Mouse (Mus musculus) spleen, adult 12 weeks (tissue): Measurements from ENCODE around the gene Kndc1.

ENCODE experiments used
- DNase-seq: peaks from one replicate; pipeline ENCODE4 v3.0.0; 2022; ENCODE audit warnings: low spot score

Kndc1 gene

DNA sequence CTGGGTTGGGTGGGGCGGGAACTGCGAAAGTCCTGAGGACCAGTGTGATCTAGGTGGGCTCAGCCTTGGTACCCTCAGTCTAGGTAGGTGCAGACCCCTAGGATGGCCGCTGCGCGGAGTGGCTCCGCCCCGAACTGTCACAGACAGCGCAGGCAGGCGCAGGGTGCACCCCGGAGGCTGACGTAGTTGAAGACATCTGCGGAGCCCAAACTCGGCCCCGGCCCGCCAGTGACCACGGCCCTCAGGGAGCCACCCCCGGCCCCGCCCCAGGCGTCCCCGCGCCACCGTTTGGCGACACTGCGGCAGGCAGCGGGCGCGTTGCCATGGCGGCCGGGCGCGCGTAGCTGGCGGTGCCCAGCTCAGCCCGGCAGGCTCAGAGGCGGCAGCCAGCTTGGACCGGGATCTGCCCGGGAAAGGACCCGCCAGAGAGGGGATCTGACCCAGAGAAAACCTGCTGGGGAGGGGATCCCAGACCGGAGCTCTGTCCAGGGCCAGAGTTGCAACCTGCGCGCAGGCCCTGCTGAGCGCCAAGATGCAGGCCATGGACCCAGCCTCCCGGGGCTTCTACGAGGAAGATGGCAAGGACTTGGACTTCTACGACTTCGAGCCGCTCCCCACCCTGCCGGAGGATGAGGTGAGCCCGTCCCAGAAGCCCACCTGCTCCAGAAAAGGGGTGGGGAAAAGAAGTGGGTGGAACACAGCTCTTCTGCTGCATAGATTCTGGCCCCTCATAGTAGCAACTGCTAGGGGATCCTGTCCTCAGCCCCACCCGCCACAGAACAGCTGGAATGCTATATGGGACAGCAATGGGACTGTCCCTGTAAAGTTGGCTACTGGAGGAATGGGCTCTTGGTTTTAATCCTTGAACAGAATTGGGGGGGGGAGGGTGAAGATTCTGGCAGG is at the start of gene Kndc1:
Kndc1 (plus strand) TSS at position 42 of the 903 bp plus-strand sequence.
- DNase-seq: no peak

- DNase-seq: no peak
Measured at GRCm38 (mm10) chr7:139845101-139845500, 49.4 kb upstream of the Kndc1 start.

DNA sequence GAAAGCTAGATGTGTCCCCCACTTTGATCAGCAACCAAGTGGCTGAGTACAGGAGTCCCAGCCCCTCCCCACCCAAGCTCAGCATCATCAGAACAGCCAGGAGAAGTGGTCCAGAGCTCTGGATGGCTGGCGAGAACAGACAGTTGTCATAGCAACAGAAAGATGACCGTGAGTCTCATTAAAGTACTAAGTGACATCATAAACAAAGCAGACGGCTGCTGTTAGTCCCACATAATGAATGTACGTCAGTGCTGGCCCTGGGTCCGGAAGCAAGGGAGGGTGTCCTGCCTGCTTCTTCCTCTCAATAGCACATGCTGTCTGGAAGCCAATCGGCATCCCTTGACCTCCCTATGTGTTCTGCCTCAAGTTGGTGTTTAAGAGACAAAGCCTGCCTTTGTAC is 44.3 kb upstream of the Kndc1 start:
- DNase-seq: no peak

DNA sequence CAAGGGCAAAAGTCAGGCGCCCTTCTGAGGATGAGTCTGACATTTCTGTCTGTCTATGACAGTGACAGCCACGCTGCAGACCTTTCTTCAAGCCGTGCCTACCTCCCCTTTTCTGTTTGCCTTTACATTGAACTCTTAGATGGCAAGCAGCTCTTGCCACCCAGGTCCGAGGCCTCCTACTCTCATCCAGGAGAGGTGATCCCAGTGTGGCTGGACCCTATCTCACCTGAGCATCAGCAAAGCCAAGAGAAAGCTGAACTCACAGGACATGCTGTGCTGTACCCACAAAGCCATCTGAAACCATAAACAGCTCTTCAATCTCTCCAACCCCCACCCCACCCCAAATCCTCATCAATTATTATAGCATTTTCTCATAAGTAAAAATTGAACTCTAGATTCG is 43.8 kb upstream of the Kndc1 start:
- no peak for DNase-seq

- DNase-seq: no peak
Measured at GRCm38 (mm10) chr7:139851098-139851497, 43.4 kb upstream of the Kndc1 start.

DNA sequence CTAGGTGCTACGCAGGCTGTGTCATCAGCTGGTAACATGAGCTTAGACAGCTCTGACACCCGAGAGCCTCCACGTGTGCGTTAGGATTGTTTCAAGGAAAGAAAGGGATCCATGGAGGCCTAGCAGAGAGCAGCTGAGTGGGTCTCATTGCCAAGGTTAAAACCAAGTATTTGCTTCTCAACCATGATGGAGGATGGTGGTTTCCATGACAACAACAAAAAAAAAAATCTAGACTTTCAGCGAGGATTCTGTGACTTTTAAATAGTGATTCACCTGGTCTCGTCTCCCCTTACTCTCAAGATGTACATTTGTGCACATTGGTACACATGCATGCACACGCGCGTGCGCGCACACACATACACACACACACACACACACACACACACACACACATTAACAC is 39.2 kb upstream of the Kndc1 start:
- no peak for DNase-seq

GRCm38 (mm10) chr7:139861411-139861810 is 33.1 kb upstream of the Kndc1 start:
- DNase-seq: no peak

DNA sequence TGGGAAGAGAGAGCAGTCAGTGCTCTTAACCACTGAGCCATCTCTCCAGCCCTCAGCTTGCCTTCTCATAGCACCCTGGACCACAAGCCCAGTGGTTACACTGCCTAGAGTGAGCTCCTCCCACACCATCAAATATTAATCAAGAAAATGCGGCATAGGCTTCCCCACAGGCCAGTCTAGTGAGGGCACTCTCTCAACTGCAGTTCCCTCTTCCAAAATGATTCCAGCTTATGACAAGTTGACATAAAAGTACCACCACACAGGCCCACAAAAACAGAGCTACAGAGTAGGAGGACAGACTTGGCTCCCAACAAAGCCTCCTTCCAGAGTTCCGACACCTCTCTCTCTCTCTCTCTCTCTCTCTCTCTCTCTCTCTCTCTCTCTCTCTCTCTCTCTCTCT is 31.4 kb upstream of the Kndc1 start:
- DNase-seq: no peak

DNA sequence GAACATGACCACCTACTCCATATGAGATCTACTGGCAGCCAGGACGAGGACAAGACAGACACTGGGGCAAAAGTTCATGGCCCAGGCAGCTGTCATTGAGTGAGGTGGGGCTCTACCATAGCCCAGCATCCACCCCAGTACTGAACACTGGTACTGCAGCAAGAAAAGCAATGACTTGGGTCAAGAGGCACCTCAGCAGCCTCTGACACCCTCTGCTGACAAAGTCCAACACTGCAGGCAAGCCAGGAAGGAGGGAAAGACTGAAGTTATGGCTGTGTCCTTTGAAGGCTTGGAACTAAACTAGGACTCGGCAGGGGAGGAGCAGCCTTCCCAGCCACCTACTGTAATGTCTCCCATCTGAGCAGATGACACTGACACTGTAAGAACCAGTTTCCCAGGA is 30.2 kb upstream of the Kndc1 start:
- DNase-seq: no peak

GRCm38 (mm10) chr7:139864871-139865270 is 29.6 kb upstream of the Kndc1 start:
- no peak for DNase-seq

GRCm38 (mm10) chr7:139871014-139871413 is 23.5 kb upstream of the Kndc1 start:
- no peak for DNase-seq

GRCm38 (mm10) chr7:139877167-139877792 is 17.2 kb upstream of the Kndc1 start:
- no peak for DNase-seq

- DNase-seq: no peak
Measured at GRCm38 (mm10) chr7:139878122-139878521, 16.4 kb upstream of the Kndc1 start.

DNA sequence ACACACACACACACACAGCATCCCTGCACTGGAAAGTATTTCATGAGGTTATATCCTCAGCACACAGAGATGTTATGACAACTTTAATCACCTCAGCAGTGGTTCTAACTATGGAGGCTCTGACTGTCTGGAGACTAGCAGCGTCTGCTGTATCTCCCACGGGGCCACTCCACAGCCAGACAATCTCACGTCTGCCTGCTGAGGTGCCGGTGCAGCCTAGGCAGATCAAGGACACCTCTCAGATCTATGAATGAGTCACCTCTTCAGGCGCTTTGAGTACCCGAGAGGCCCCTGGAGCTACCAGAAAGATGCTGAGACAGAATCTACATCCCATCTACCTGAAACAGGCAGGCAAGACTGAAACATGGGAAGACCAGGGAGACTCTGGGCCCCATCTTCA is 15.9 kb upstream of the Kndc1 start:
- no peak for DNase-seq

DNA sequence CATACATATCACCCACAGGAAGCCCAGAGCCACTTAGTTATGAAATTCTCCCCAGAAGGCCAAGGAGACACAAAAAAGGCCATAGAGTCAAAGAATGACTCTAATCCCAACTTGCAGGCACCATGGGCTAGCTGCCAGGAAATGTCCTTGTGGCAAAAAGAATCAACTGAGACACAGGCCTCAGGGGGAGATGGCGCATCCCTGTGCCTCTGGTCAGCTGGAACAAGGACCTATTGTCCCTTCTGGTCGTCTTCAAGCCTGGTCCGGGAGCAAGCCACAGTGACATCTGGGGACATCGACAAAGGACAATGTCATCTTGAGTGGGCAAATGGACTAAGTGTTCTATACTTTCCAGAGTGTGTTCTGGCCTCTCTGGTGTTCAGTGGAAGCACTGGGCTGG is 11.0 kb upstream of the Kndc1 start:
- DNase-seq: no peak

GRCm38 (mm10) chr7:139891779-139892178 is 2.7 kb upstream of the Kndc1 start:
- no peak for DNase-seq

DNA sequence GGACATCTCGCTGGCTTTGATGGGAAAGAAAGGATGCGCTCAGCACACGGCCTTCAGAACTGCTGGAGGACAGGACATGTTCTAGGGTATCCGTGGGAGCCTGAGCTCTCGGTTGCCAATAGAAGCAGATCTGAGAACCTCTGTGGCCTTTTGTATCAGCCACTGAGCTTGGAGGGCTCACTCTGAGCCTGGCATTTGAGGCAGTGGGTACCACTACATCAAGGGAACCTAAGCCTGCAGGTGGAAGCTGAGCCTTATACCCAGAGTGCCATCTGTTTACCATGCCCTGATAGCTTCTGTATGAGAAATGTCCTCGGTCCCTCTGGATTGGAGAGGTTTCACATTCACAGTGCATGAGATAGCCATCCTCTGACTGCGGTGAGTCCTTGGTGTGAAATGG is 1.8 kb downstream of the Kndc1 start:
- DNase-seq: no peak

DNA sequence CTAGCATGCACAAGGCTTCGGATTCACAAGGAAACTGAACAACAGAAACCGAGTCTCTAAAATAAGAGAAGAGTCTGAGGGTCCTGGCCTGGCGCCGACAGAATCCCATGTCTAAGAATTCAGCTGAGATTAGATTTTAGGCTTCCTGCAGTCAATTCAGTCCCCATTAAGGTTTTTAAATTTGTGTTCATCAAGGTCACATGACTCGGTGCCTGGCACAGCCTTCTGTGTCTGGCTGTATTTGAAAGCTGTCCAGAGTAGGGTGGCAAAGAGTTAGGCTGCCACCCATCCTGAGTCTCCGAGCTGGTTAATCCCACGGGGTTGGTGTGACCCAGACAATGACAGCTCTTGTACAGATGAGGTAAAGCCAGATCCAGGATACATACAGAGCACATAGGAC is 2.3 kb downstream of the Kndc1 start:
- no peak for DNase-seq

DNA sequence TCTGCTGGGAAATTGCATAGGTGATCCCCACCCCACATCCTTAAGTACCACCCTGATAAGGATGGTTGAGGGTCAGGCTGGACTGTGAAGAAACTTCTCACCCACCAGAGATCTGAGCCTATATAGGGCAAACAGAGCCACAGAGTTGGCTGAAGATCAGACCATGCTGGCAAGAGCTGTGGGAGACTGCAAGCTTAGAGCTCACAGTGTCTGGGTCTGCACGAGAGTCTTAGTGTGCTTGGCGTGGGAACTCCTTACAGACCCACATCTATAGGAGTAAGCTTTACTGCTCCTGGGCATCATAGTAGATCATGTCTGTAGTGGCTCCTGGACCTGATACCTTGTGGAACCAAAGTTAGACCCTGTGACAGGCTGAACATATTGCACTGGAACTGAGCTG is 4.1 kb downstream of the Kndc1 start:
- no peak for DNase-seq

DNA sequence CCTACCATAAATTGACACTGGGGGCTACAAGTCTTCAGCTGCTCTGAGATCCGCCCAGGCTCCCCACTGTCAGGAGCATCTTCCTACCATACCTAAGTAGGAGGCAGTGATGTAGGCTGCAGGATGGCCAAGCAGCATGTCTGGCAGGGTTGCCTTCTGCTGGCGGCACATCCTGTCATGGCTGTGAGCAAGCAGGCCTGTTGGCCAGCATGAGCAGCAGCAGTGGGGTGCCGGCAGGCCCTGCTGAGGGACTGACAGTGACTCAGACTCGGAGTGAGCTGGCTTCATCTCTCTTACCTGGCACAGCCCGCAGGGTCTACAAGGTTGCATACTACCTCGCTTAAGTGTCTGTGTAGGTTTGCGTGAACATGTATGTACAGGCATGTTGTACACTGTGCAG is 5.0 kb downstream of the Kndc1 start:
- no peak for DNase-seq

DNA sequence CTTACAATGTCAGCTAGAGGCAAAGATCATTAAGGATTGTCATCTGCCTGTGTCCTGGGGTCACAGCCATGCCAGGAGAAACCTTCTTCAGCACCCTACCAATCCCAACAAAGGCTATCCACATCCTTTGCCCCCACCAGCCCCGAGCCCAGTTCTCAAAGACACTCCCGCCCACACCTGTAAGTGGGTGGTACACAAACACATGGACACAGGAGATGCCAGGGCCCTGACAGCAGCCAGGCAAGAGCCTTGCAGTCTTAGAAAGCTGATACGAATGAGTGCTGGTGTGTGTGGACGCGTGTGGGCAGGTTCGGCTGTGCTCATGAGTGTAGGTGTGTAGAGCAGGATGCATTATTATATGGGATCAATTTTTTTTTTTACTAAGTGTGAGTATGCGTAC is 6.0 kb downstream of the Kndc1 start:
- DNase-seq: no peak

DNA sequence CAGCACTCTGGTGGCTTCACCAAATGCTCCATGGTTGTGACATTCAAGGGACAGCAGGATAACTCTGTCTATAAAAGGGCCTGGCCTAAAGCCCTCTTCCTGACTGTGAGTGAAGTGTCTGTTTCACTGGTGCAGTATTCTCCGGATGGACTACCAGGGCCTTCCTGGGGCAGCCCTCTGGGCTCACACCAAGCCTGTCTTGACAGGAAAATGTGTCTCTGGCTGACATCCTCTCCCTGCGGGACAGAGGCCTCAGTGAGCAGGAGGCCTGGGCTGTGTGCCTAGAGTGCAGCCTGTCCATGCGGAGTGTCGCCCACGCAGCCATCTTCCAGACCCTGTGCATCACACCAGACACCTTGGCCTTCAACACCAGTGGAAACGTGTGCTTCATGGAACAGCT is 6.4 kb downstream of the Kndc1 start:
- DNase-seq: no peak

- DNase-seq: no peak
Measured at GRCm38 (mm10) chr7:139901981-139902380, 7.5 kb downstream of the Kndc1 start.

DNA sequence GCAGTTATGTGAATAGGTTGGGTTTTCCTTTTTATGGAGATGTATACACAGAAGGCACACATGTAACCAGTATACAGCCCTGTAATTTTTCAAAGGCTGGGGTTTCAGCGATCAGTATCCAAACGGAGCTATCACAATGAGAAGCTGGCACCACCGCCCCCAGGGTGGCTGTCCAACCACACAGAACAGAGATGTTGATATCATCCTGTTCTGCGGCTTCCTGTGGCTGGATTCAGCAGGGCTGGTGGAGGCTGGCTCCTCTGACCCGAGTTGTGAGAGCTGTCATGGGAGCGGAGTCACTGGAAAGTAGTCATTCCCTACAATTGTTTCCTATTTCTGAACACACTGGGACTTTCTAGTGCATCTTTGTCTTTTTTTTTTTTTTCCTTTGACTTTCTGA is 10.8 kb downstream of the Kndc1 start:
- no peak for DNase-seq
